Mouse (Mus musculus) C2C12 (cell line): ENCODE measurements around the gene Gm28042. TPM values are rescaled to one million over a fixed set of nuclear protein-coding genes. Genes with fewer than 3 reads are reported as not detected.

Source experiments
- H3K27me3 ChIP-seq: one replicate; pipeline ENCODE4 v1.6.1; 2011; ENCODE audit not compliant: control insufficient read depth, insufficient read depth, insufficient read length
- H3K36me3 ChIP-seq: one replicate; pipeline ENCODE4 v1.6.1; 2011; ENCODE audit not compliant: control insufficient read depth, insufficient read depth
- H3K4me3 ChIP-seq: one replicate; pipeline ENCODE4 v1.5.1; 2011; ENCODE audit warnings: mild to moderate bottlenecking, control low read depth; ENCODE audit not compliant: poor library complexity, insufficient read depth, severe bottlenecking
- H3K79me2 ChIP-seq: one replicate; pipeline ENCODE4 v1.6.1; 2011; ENCODE audit not compliant: control insufficient read depth, insufficient read depth
- H3K79me3 ChIP-seq: one replicate; pipeline ENCODE4 v1.6.1; 2011; ENCODE audit warnings: low read depth, control low read depth
- H3ac ChIP-seq: one replicate; pipeline ENCODE3; 2011; ENCODE audit warnings: low read depth; ENCODE audit not compliant: control insufficient read depth, insufficient read length
- CEBPB ChIP-seq: IDR thresholded peaks from one replicate; pipeline ENCODE4 v1.6.1; 2011; ENCODE audit warnings: low read depth, mild to moderate bottlenecking, control low read depth, moderate library complexity
- CTCF ChIP-seq: IDR thresholded peaks from one replicate; pipeline ENCODE4 v1.5.1; 2011; ENCODE audit not compliant: control insufficient read depth, insufficient read depth, insufficient read length
- FOSL1 ChIP-seq: IDR thresholded peaks from one replicate; pipeline ENCODE4 v1.8.0; 2011; ENCODE audit warnings: mild to moderate bottlenecking, low read length; ENCODE audit not compliant: poor library complexity, insufficient read depth, severe bottlenecking
- MAX ChIP-seq: IDR thresholded peaks from one replicate; pipeline ENCODE4 v1.6.1; 2011; ENCODE audit warnings: mild to moderate bottlenecking, control low read depth
- MYOD1 ChIP-seq: IDR thresholded peaks from one replicate; pipeline ENCODE4 v1.6.1; 2011; ENCODE audit warnings: low read depth; ENCODE audit not compliant: control insufficient read depth, insufficient read length
- MYOG ChIP-seq: IDR thresholded peaks from one replicate; pipeline ENCODE4 v1.6.1; 2011; ENCODE audit not compliant: control insufficient read depth, insufficient read length; ENCODE audit errors: extremely low read depth
- USF1 ChIP-seq: IDR thresholded peaks from one replicate; pipeline ENCODE4 v1.6.1; 2011; ENCODE audit warnings: low read depth, mild to moderate bottlenecking, control low read depth, moderate library complexity
- polyA plus RNA-seq: library from polyadenylated mRNA; unstranded; fragments of >200 nt; fragmentation: generic; extraction: Trizol; gene quantifications from one replicate; pipeline ENCODE4 v1.2.1, GENCODE M21; 2012; ENCODE audit warnings: missing spikeins

The Gm28042 gene
- polyA plus RNA-seq, 1 experiment = 0.73 TPM

DNA sequence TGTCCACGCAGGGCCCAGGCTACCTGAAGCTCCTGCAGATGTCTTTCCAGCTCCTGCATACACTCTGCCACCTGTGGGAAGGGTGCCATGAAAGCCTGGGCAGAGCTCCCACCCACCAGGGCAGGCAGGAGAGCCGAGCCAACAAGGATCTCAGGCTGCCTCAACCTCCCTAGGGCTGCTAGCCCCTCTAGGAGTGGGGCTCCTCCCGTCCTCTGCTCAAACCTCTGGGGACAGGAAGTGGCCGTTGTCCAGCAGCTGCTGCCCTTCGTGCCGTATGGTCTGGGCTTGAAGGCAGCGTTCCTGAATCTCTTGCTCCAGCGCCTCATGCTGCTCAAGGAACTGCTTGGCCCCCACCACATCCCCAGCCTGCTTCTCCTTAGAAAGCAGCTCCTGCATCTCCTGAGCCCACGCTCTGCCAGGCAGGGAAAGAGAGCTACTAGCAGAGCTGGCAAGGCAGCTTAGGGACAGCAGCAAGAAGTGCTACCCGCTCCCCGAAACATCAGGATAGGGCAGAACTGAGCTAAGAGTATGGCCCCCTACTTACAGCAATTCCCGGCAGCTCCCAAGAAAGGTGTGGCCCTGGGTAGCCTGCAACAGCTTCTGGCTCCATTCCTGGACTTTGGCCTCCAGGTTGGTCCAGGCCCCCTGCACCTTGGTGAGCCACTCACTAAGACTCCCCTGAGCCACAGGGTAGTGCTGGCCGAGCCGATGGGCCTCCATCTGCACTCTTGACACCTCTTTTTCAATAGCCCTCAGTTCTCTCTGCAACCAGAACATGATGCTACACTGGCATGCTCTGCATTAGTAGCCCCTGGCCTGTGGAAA, 19.4 kb downstream of the Gm28042 start:
- H3K79me3 ChIP-seq = no peaks in the 10 kb centered on the region
- TF ChIP-seq FOSL1 (no peak), MYOG (no peak), CEBPB (no peak), USF1 (no peak), CTCF (no peak), MAX (no peak), MYOD1 (no peak)
- H3K36me3 ChIP-seq = no peaks in the 10 kb centered on the region
- H3ac ChIP-seq = no peak overlapping the region
- H3K4me3 ChIP-seq = no peak overlapping the region
- H3K27me3 ChIP-seq = peaks cover 18% of the 10 kb centered on the region
- no peaks in the 10 kb centered on the region for H3K79me2 ChIP-seq

DNA sequence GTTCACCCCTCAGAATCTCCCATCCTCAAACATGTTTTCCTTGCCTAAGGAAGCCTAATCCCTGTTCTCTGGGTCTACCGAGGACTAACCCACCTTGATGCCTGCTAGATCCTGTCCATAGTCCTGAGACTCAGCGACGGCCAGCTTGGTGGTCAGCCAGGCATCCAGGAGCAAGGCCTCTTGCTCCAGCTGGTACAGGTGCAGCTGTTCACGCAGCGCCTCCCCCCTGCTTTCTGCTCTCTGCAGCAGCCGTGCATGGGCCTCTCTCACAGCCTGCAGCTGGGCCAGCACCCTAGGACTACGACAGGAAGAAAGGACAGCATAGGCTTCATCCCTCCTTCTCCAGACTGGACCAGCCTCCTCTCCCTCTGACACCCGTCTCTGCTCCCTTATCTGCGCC, 20.9 kb downstream of the Gm28042 start:
- H3K27me3 ChIP-seq = peaks cover 18% of the 10 kb centered on the region

DNA sequence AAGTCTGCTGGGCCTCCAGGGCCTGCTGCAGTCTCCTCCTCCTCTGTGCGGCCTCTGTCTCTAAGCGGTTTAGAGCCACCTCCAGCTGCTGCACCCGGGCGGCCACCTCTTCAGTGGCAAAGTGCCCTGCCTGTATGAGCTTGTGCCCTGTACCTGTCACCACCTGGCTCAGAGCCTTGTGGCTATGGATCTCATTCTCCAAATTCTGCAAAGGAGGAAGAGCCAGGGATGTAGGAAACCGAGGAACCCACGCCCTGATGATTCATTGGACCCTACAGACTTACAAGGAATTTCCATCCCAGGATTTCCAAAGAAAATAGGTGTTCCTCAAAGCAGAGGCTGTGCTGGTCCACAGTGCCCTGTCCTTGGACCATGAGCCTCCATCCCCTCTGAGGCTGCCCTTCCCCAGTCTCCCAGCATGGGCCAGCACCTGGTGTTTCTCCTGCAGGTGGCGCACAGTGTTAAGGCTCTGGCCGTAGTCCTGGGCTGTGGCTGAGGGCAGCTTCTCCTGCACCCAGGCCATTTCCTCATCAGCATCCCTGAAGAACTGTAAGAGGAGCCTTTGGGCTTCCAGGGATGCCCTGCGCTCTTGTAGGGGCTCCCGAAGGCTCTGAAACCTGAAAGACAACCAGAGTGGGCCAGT, 22.5 kb downstream of the Gm28042 start:
- peaks cover 18% of the 10 kb centered on the region for H3K27me3 ChIP-seq
- no peaks in the 10 kb centered on the region for H3K79me3 ChIP-seq
- TF ChIP-seq CTCF = peak; percentile 77
- no peak for TF ChIP-seq USF1
- no peak for TF ChIP-seq FOSL1
- no peak for TF ChIP-seq MYOG
- no peak for TF ChIP-seq CEBPB
- no peak for TF ChIP-seq MYOD1
- H3K36me3 ChIP-seq = no peaks in the 10 kb centered on the region
- no peak overlapping the region for H3K4me3 ChIP-seq
- H3K79me2 ChIP-seq = no peaks in the 10 kb centered on the region
- H3ac ChIP-seq = no peak overlapping the region

More for the DNA sequence above, 20.9 kb downstream of the Gm28042 start:
- H3K79me3 ChIP-seq = no peaks in the 10 kb centered on the region
- no peak overlapping the region for H3K4me3 ChIP-seq
- TF ChIP-seq FOSL1 (no peak), CTCF (no peak), CEBPB (no peak), MAX (no peak), MYOG (no peak), USF1 (no peak), MYOD1 (no peak)
- H3K79me2 ChIP-seq = no peaks in the 10 kb centered on the region
- H3ac ChIP-seq = no peak overlapping the region
- no peaks in the 10 kb centered on the region for H3K36me3 ChIP-seq

DNA sequence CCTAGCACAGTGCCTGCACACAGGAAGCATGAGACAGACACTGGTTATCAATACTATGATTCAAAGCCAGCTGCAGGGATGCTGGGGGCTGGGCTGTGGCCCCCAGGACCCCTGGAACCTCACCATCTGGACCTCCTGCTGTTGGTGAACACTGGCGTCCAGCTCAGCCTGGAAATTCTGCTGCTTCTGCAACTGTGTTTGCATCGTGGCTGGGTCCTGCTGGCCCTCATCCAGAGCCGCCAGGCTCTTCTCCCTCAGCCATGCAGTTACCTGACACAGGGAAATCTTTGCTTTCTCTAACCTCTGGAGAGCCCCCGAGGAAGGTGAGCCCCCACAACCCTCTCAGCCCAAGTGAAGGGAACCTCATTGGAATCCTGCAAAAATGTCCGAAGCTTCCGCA, 24.1 kb downstream of the Gm28042 start:
- TF ChIP-seq MYOG (no peak), CEBPB (no peak), FOSL1 (no peak), USF1 (no peak), MAX (no peak), MYOD1 (no peak), CTCF (no peak)

DNA sequence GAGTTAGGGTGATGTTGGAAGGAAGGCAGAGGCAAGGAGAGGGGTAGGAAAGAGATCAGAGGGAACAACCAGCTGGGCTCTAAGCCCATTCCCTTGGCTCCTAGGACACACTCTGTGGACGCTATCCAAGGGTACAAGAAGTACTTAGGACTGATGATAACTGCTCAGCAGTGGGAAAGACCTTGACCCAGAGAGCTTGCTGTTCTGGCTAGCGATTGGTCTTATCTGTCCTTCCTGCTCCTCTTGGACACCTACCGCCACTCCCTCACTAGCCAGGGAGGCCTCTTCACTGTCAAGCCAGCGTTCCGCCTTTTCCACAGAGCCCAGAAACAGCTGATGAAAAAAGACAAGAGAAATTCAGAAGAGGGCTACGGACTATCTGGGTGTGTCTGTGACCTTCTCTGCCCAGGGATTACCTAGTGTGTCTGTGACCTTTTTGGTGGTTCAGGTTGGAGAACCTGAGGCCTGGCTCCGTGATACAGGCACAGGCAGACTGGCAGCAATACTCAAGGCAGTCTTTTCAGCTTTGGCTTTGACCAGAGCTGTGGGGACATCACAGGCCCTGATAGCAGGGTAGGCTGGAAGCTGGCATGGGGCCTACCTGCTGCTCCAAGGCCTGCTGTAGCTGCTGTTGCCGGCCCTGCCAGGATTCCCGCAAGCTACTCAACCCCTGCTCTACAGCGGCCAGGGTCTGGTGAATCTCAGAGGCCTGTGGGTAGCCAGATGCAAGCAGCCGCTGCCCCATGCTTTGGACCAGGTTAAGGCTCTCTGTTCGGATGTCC, 27.7 kb downstream of the Gm28042 start:
- Histone ChIP-seq H3ac (no peak overlapping the region), H3K27me3 (peaks cover 53% of the 10 kb centered on the region), H3K4me3 (no peak overlapping the region), H3K36me3 (no peaks in the 10 kb centered on the region), H3K79me3 (no peaks in the 10 kb centered on the region), H3K79me2 (no peaks in the 10 kb centered on the region)
- no peak for TF ChIP-seq FOSL1
- TF ChIP-seq MYOG = no peak
- TF ChIP-seq MYOD1 = no peak
- TF ChIP-seq MAX = no peak
- no peak for TF ChIP-seq CEBPB
- no peak for TF ChIP-seq USF1
- no peak for TF ChIP-seq CTCF

More for the DNA sequence above, 24.1 kb downstream of the Gm28042 start:
- no peaks in the 10 kb centered on the region for H3K79me2 ChIP-seq
- H3ac ChIP-seq = no peak overlapping the region
- H3K4me3 ChIP-seq = no peak overlapping the region
- H3K79me3 ChIP-seq = no peaks in the 10 kb centered on the region
- peaks cover 30% of the 10 kb centered on the region for H3K27me3 ChIP-seq
- H3K36me3 ChIP-seq = no peaks in the 10 kb centered on the region
